Mouse (Mus musculus): ENCODE measurements around the gene Nemf. TPM values are rescaled to one million over a fixed set of nuclear protein-coding genes. Genes with fewer than 3 reads are reported as not detected.

Nemf gene
- total RNA-seq, 2 experiments from 2014 or later: 18.7 to 20.9 TPM

DNA sequence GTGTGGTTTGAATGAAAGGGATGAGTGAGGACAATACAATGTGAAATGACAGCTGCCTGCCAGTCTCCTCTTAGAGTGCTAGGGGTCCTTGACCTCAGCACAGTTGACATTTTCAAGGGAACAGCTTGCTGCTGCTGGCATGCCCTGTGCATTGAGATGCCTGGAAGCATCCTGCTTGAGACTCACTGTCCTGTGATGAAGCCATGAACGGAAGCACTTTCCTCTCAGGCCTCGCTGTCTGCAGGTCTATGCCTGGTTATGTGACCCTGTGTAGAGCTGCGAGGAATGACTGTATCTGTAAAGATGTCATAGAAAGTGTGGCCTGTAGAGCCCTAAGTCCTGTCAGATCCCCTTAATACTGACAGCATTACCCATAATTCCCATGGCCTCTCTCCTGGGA, 91.9 kb downstream of the Nemf start:
- DNase-seq (ENCODE audit: low spot score): no peak

DNA sequence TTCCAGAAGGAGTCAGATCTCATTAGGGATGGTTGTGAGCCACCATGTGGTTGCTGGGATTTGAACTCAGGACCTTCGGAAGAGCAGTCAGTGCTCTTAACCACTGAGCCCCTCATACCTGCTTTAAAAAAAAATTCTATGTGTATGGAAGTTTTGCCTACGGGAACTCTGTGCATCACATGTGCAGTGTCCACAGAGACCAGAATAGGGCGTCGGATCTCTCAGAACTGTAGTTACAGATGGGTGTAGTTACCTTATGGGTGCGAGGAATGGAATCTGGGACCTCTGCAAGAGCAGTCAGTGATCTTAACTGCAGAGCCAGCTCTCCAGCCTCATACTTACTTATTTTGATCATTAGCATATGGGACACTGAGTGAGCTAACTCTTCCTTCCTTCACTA, 94.7 kb downstream of the Nemf start:
- DNase-seq (ENCODE audit: low spot score): no peak

Small RNAs within 50 kb of the gene (microRNA-seq; reads per million reads assigned to microRNA genes)
- gene Gm47299: not detected
- not detected for gene Gm47305

Other genes with a start within 250 kb of the Nemf start
- gene Rps29, start 198.0 kb downstream of the Nemf start, total RNA-seq (2021): 1,000 to 10,000 TPM in 1 of 2 experiments, 100 to 1,000 TPM in 1; 898 to 1,011 TPM
- not detected for gene Lrr1, start 188.4 kb downstream of the Nemf start, total RNA-seq (2021)
- gene Rpl36al, start 173.1 kb downstream of the Nemf start, total RNA-seq (2021): 100 to 1,000 TPM; 336 to 346 TPM
- gene Mgat2, start 173.0 kb downstream of the Nemf start, total RNA-seq (2021): 1 to 10 TPM; 5.6 to 7.2 TPM
- gene Gm49383, start 160.1 kb downstream of the Nemf start, total RNA-seq (2021): 1 to 10 TPM; 1.7 to 3.4 TPM
- under 1 TPM; 0.59 to 0.73 TPM for gene Dnaaf2, start 158.7 kb downstream of the Nemf start, total RNA-seq (2021)
- gene Gm49384, start 152.9 kb downstream of the Nemf start, total RNA-seq (2021): 1 to 10 TPM; 1.9 to 2.0 TPM
- under 1 TPM; 0.18 to 0.19 TPM for gene Pole2, start 129.0 kb downstream of the Nemf start, total RNA-seq (2021)
- gene Klhdc1, start 116.0 kb downstream of the Nemf start, total RNA-seq (2021): 10 to 100 TPM; 22.7 to 26.2 TPM
- gene Klhdc2, start 60.5 kb downstream of the Nemf start, total RNA-seq (2021): 100 to 1,000 TPM in 1 of 2 experiments, 10 to 100 TPM in 1; 98.7 to 119 TPM
- gene Arf6, start 15.0 kb upstream of the Nemf start, total RNA-seq (2021): 10 to 100 TPM; 19.1 to 26.3 TPM
- not detected for gene Gm9887, start 15.3 kb upstream of the Nemf start, total RNA-seq (2021)
- 1 to 10 TPM; 4.2 to 4.7 TPM for gene Vcpkmt, start 225.9 kb upstream of the Nemf start, total RNA-seq (2021)

Measured in gastrocnemius, adult 18-20 months (tissue).